Mouse (Mus musculus): ENCODE data around the gene St8sia1. TPM values are rescaled to one million over a fixed set of nuclear protein-coding genes. Genes with fewer than 3 reads are reported as not detected.

St8sia1 gene
- polyA plus RNA-seq, 1 experiment from 2014 or later = 3.6 TPM

- no peaks in the 10 kb centered on the region for H3K27me3 ChIP-seq (ENCODE audit: control insufficient read depth, insufficient read depth, low read length)
- no peak overlapping the region for H3K4me2 ChIP-seq
- no peak overlapping the region for H3K4me3 ChIP-seq (ENCODE audit: low read depth, low read length)
- H3K36me3 ChIP-seq (ENCODE audit: control insufficient read depth, insufficient read depth, low read length) = no peaks in the 10 kb centered on the region
- no peaks in the 10 kb centered on the region for H3K4me1 ChIP-seq (ENCODE audit: control insufficient read depth, insufficient read depth, low read length)
- ATAC-seq (replicated peaks; ENCODE audit: insufficient number of reproducible peaks, low FRiP score, low TSS enrichment) = no peak
- WGBS (ENCODE audit: insufficient replicate concordance) = 65% methylated on average over 5 of the region's 5 CpGs
- no peak overlapping the region for H3K27ac ChIP-seq (ENCODE audit: low read depth, low read length)
- H3K9ac ChIP-seq (ENCODE audit: low read depth, low read length) = no peak overlapping the region
- H3K9me3 ChIP-seq (replicated peaks; ENCODE audit: control insufficient read depth, low read length) = no peaks in the 10 kb centered on the region
Measured at GRCm38 (mm10) chr6:142915464-142915863, 48.8 kb downstream of the St8sia1 start.

- Histone ChIP-seq H3K4me2 (no peak overlapping the region), H3K27ac (ENCODE audit: low read depth, low read length) (no peak overlapping the region), H3K4me3 (ENCODE audit: low read depth, low read length) (no peak overlapping the region), H3K4me1 (ENCODE audit: control insufficient read depth, insufficient read depth, low read length) (no peaks in the 10 kb centered on the region), H3K36me3 (ENCODE audit: control insufficient read depth, insufficient read depth, low read length) (no peaks in the 10 kb centered on the region), H3K9ac (ENCODE audit: low read depth, low read length) (no peak overlapping the region), H3K9me3 (replicated peaks; ENCODE audit: control insufficient read depth, low read length) (no peaks in the 10 kb centered on the region), H3K27me3 (ENCODE audit: control insufficient read depth, insufficient read depth, low read length) (no peaks in the 10 kb centered on the region)
- WGBS (ENCODE audit: insufficient replicate concordance) = 87% methylated on average over 10 of the region's 10 CpGs
- ATAC-seq (replicated peaks; ENCODE audit: insufficient number of reproducible peaks, low FRiP score, low TSS enrichment) = no peak
Measured at GRCm38 (mm10) chr6:142914676-142915075, 49.6 kb downstream of the St8sia1 start.

GRCm38 (mm10) chr6:142911263-142911662, 53.0 kb downstream of the St8sia1 start:
- ATAC-seq (replicated peaks; ENCODE audit: insufficient number of reproducible peaks, low FRiP score, low TSS enrichment) = no peak
- Histone ChIP-seq H3K9me3 (replicated peaks; ENCODE audit: control insufficient read depth, low read length) (no peaks in the 10 kb centered on the region), H3K4me1 (ENCODE audit: control insufficient read depth, insufficient read depth, low read length) (no peaks in the 10 kb centered on the region), H3K9ac (ENCODE audit: low read depth, low read length) (no peak overlapping the region), H3K4me3 (ENCODE audit: low read depth, low read length) (no peak overlapping the region), H3K36me3 (ENCODE audit: control insufficient read depth, insufficient read depth, low read length) (no peaks in the 10 kb centered on the region), H3K4me2 (no peak overlapping the region), H3K27me3 (ENCODE audit: control insufficient read depth, insufficient read depth, low read length) (no peaks in the 10 kb centered on the region), H3K27ac (ENCODE audit: low read depth, low read length) (no peak overlapping the region)
- 79% methylated on average over 3 of the region's 3 CpGs for WGBS (ENCODE audit: insufficient replicate concordance)

GRCm38 (mm10) chr6:142910721-142911120, 53.5 kb downstream of the St8sia1 start:
- 91% methylated on average over 7 of the region's 7 CpGs for WGBS (ENCODE audit: insufficient replicate concordance)
- Histone ChIP-seq H3K4me1 (ENCODE audit: control insufficient read depth, insufficient read depth, low read length) (no peaks in the 10 kb centered on the region), H3K4me3 (ENCODE audit: low read depth, low read length) (no peak overlapping the region), H3K27me3 (ENCODE audit: control insufficient read depth, insufficient read depth, low read length) (no peaks in the 10 kb centered on the region), H3K4me2 (no peak overlapping the region), H3K9me3 (replicated peaks; ENCODE audit: control insufficient read depth, low read length) (no peaks in the 10 kb centered on the region), H3K27ac (ENCODE audit: low read depth, low read length) (no peak overlapping the region), H3K36me3 (ENCODE audit: control insufficient read depth, insufficient read depth, low read length) (no peaks in the 10 kb centered on the region), H3K9ac (ENCODE audit: low read depth, low read length) (no peak overlapping the region)
- ATAC-seq (replicated peaks; ENCODE audit: insufficient number of reproducible peaks, low FRiP score, low TSS enrichment) = no peak

- 79% methylated on average over 3 of the region's 3 CpGs for WGBS (ENCODE audit: insufficient replicate concordance)
- Histone ChIP-seq H3K27ac (ENCODE audit: low read depth, low read length) (no peak overlapping the region), H3K36me3 (ENCODE audit: control insufficient read depth, insufficient read depth, low read length) (no peaks in the 10 kb centered on the region), H3K27me3 (ENCODE audit: control insufficient read depth, insufficient read depth, low read length) (no peaks in the 10 kb centered on the region), H3K4me3 (ENCODE audit: low read depth, low read length) (no peak overlapping the region), H3K4me2 (no peak overlapping the region), H3K4me1 (ENCODE audit: control insufficient read depth, insufficient read depth, low read length) (no peaks in the 10 kb centered on the region), H3K9ac (ENCODE audit: low read depth, low read length) (no peak overlapping the region), H3K9me3 (replicated peaks; ENCODE audit: control insufficient read depth, low read length) (no peaks in the 10 kb centered on the region)
- no peak for ATAC-seq (replicated peaks; ENCODE audit: insufficient number of reproducible peaks, low FRiP score, low TSS enrichment)
Measured at GRCm38 (mm10) chr6:142909771-142910105, 54.5 kb downstream of the St8sia1 start.

- Histone ChIP-seq H3K9ac (ENCODE audit: low read depth, low read length) (no peak overlapping the region), H3K4me3 (ENCODE audit: low read depth, low read length) (no peak overlapping the region), H3K27me3 (ENCODE audit: control insufficient read depth, insufficient read depth, low read length) (no peaks in the 10 kb centered on the region), H3K36me3 (ENCODE audit: control insufficient read depth, insufficient read depth, low read length) (no peaks in the 10 kb centered on the region), H3K4me1 (ENCODE audit: control insufficient read depth, insufficient read depth, low read length) (no peaks in the 10 kb centered on the region), H3K27ac (ENCODE audit: low read depth, low read length) (no peak overlapping the region), H3K9me3 (replicated peaks; ENCODE audit: control insufficient read depth, low read length) (no peaks in the 10 kb centered on the region), H3K4me2 (no peak overlapping the region)
- WGBS (ENCODE audit: insufficient replicate concordance) = 51% methylated on average over 5 of the region's 5 CpGs
- no peak for ATAC-seq (replicated peaks; ENCODE audit: insufficient number of reproducible peaks, low FRiP score, low TSS enrichment)
Measured at GRCm38 (mm10) chr6:142908911-142909770, 55.1 kb downstream of the St8sia1 start.

GRCm38 (mm10) chr6:142908412-142908811, 55.8 kb downstream of the St8sia1 start:
- 69% methylated on average over 3 of the region's 3 CpGs for WGBS (ENCODE audit: insufficient replicate concordance)
- ATAC-seq (replicated peaks; ENCODE audit: insufficient number of reproducible peaks, low FRiP score, low TSS enrichment) = no peak

GRCm38 (mm10) chr6:142895371-142895770, 68.9 kb downstream of the St8sia1 start:
- H3K27me3 ChIP-seq (ENCODE audit: control insufficient read depth, insufficient read depth, low read length) = no peaks in the 10 kb centered on the region
- no peak overlapping the region for H3K4me2 ChIP-seq
- no peaks in the 10 kb centered on the region for H3K36me3 ChIP-seq (ENCODE audit: control insufficient read depth, insufficient read depth, low read length)
- 70% methylated on average over 3 of the region's 3 CpGs for WGBS (ENCODE audit: insufficient replicate concordance)
- no peaks in the 10 kb centered on the region for H3K9me3 ChIP-seq (replicated peaks; ENCODE audit: control insufficient read depth, low read length)
- no peak overlapping the region for H3K9ac ChIP-seq (ENCODE audit: low read depth, low read length)
- no peak overlapping the region for H3K27ac ChIP-seq (ENCODE audit: low read depth, low read length)
- no peak for ATAC-seq (replicated peaks; ENCODE audit: insufficient number of reproducible peaks, low FRiP score, low TSS enrichment)
- H3K4me1 ChIP-seq (ENCODE audit: control insufficient read depth, insufficient read depth, low read length) = no peaks in the 10 kb centered on the region
- no peak overlapping the region for H3K4me3 ChIP-seq (ENCODE audit: low read depth, low read length)

More at GRCm38 (mm10) chr6:142908412-142908811, 55.8 kb downstream of the St8sia1 start:
- Histone ChIP-seq H3K27me3 (ENCODE audit: control insufficient read depth, insufficient read depth, low read length) (no peaks in the 10 kb centered on the region), H3K9me3 (replicated peaks; ENCODE audit: control insufficient read depth, low read length) (no peaks in the 10 kb centered on the region), H3K27ac (ENCODE audit: low read depth, low read length) (no peak overlapping the region), H3K4me2 (no peak overlapping the region), H3K36me3 (ENCODE audit: control insufficient read depth, insufficient read depth, low read length) (no peaks in the 10 kb centered on the region), H3K9ac (ENCODE audit: low read depth, low read length) (no peak overlapping the region), H3K4me1 (ENCODE audit: control insufficient read depth, insufficient read depth, low read length) (no peaks in the 10 kb centered on the region), H3K4me3 (ENCODE audit: low read depth, low read length) (no peak overlapping the region)

- Histone ChIP-seq H3K4me1 (ENCODE audit: control insufficient read depth, insufficient read depth, low read length) (no peaks in the 10 kb centered on the region), H3K27me3 (ENCODE audit: control insufficient read depth, insufficient read depth, low read length) (no peaks in the 10 kb centered on the region), H3K4me3 (ENCODE audit: low read depth, low read length) (no peak overlapping the region), H3K9ac (ENCODE audit: low read depth, low read length) (no peak overlapping the region), H3K36me3 (ENCODE audit: control insufficient read depth, insufficient read depth, low read length) (no peaks in the 10 kb centered on the region), H3K4me2 (no peak overlapping the region), H3K9me3 (replicated peaks; ENCODE audit: control insufficient read depth, low read length) (no peaks in the 10 kb centered on the region), H3K27ac (ENCODE audit: low read depth, low read length) (no peak overlapping the region)
- 84% methylated on average over 4 of the region's 4 CpGs for WGBS (ENCODE audit: insufficient replicate concordance)
- ATAC-seq (replicated peaks; ENCODE audit: insufficient number of reproducible peaks, low FRiP score, low TSS enrichment) = no peak
Measured at GRCm38 (mm10) chr6:142893716-142894115, 70.5 kb downstream of the St8sia1 start.
